Mouse (Mus musculus): ENCODE results near the gene Pm20d1. TPM values are rescaled to one million over a fixed set of nuclear protein-coding genes. Genes with fewer than 3 reads are reported as not detected.

Pm20d1 gene
- total and polyA plus RNA-seq, 3 experiments = not detected

DNA sequence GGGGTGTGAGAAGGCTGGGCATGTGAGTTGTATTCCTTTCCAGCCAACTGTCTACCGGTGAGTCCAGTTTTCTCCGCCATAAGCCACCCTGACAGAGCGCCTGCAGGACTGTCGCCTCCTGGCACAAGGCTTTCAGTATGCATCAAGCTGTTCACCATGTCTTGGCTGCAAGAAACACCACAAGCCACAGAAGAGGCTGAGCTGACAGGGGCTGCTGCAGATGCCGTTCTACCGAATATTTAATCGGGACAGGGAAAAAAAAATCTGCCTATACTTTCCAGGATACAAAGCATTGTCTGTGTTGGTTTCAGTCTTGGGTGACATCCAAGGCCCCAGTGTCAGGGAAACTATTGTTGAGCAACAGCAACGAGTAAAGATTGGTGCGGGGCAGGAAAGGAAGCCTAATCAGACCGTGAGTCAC lies 45.3 kb upstream of the Pm20d1 start:
- H3K79me2 ChIP-seq (ENCODE audit: control insufficient read depth, insufficient read depth, low read length, poor library complexity) = no peaks in the 10 kb centered on the region
- no peak overlapping the region for H3K9ac ChIP-seq (ENCODE audit: control insufficient read depth, low read depth, low read length, poor library complexity, severe bottlenecking)
- TF ChIP-seq CHD2 (IDR thresholded peaks at IDR 0.05; ENCODE audit: low read length) (no peak), ZNF384 (IDR thresholded peaks at IDR 0.05; ENCODE audit: low read depth, low read length) (no peak), USF1 (IDR thresholded peaks at IDR 0.05; ENCODE audit: low read depth, low read length) (no peak), MYC (IDR thresholded peaks at IDR 0.05; ENCODE audit: low read depth, low read length) (no peak), SIN3A (IDR thresholded peaks at IDR 0.05; ENCODE audit: low read length) (no peak), TCF12 (IDR thresholded peaks at IDR 0.05; ENCODE audit: low read depth, low read length) (no peak), MAX (IDR thresholded peaks at IDR 0.05; ENCODE audit: low read length) (no peak), RCOR1 (IDR thresholded peaks at IDR 0.05; ENCODE audit: low read depth, low read length) (no peak), ETS1 (IDR thresholded peaks at IDR 0.05; ENCODE audit: low read depth, low read length) (no peak), ZMIZ1 (IDR thresholded peaks at IDR 0.05; ENCODE audit: low read depth, low read length) (no peak), POLR2AphosphoS2 (IDR thresholded peaks at IDR 0.05; ENCODE audit: low read length) (no peak), BHLHE40 (IDR thresholded peaks at IDR 0.05; ENCODE audit: borderline replicate concordance, low read depth, low read length) (no peak), RAD21 (IDR thresholded peaks at IDR 0.05; ENCODE audit: low read depth, low read length) (no peak), NRF1 (IDR thresholded peaks at IDR 0.05; ENCODE audit: insufficient read depth, low read depth, low read length, poor library complexity, severe bottlenecking) (no peak), EP300 (IDR thresholded peaks at IDR 0.05; ENCODE audit: low read depth in 1 of 2, low read length in 2 of 2) (no peak), POLR2A (IDR thresholded peaks at IDR 0.05; ENCODE audit: control insufficient read depth in 1 of 2, insufficient read depth in 1 of 2, low read depth in 1 of 2, low read length in 2 of 2, poor library complexity in 1 of 2) (no peak), GABPA (IDR thresholded peaks at IDR 0.05; ENCODE audit: low read depth, low read length) (no peak), UBTF (IDR thresholded peaks at IDR 0.05; ENCODE audit: borderline replicate concordance, insufficient read depth, low read depth, low read length) (no peak), KAT2A (conservative IDR thresholded peaks at IDR 0.05; ENCODE audit: low read depth, low read length) (no peak)
- peaks cover 0 to 8% of the 10 kb centered on the region in 2 experiments; a peak in 2 of 4 replicates for H3K36me3 ChIP-seq (ENCODE audit: control insufficient read depth in 1 of 2, insufficient read depth in 2 of 2, low read length in 2 of 2)
- no peak overlapping the region for H3K4me3 ChIP-seq (ENCODE audit: control insufficient read depth in 1 of 2, insufficient read depth in 1 of 2, low read depth in 2 of 2, low read length in 2 of 2)
- no peaks in the 10 kb centered on the region for H3K9me3 ChIP-seq (replicated peaks; ENCODE audit: insufficient read depth, low read length)
- DNase-seq (ENCODE audit: low read depth, low spot score) = no peak
- H3K4me1 ChIP-seq (ENCODE audit: control insufficient read depth in 1 of 2, insufficient read depth in 2 of 2, low read length in 2 of 2) = peaks cover 0 to 15% of the 10 kb centered on the region in 2 experiments; a peak in 2 of 4 replicates
- peaks cover 3 to 11% of the 10 kb centered on the region in 2 experiments for H3K27me3 ChIP-seq (ENCODE audit: control insufficient read depth in 1 of 2, insufficient read depth in 2 of 2, low read length in 2 of 2)
- H3K27ac ChIP-seq (ENCODE audit: control insufficient read depth, low read depth, low read length) = no peak overlapping the region

DNA sequence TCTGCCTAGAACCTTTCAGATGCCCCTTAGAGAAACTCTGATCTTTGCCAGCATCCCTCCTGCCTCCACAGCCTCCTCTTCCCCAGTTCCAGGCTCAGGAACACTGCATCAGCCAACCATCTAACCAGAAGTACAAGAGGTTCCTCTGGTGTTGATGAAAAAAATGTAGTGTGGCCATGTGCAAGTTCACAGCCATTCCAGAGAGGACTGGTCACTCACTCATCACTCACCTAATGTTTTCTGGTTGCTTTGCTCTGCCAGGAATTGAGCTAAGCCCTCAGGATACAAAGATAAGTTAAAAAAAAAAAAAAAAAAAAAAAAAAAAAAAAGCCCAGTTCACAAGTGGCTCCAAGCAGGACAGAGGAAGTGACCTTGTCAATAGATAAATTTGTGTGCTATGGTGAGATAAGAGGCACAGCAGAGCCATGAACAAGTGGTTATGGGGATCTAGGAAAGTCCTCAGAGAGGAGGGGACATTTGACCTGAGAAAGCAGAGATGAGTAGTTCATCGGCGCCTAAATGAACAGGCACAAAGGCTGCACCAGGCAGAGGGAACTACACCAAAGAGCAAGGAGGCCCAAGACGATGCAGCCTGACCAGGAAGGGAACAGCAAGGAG lies 42.9 kb upstream of the Pm20d1 start:
- Histone ChIP-seq H3K27me3 (ENCODE audit: control insufficient read depth in 1 of 2, insufficient read depth in 2 of 2, low read length in 2 of 2) (peaks cover 1 to 7% of the 10 kb centered on the region in 2 experiments), H3K36me3 (ENCODE audit: control insufficient read depth in 1 of 2, insufficient read depth in 2 of 2, low read length in 2 of 2) (peaks cover 0 to 8% of the 10 kb centered on the region in 2 experiments; a peak in 2 of 4 replicates), H3K79me2 (ENCODE audit: control insufficient read depth, insufficient read depth, low read length, poor library complexity) (no peaks in the 10 kb centered on the region), H3K4me1 (ENCODE audit: control insufficient read depth in 1 of 2, insufficient read depth in 2 of 2, low read length in 2 of 2) (peaks cover 0 to 15% of the 10 kb centered on the region in 2 experiments; a peak in 2 of 4 replicates), H3K9me3 (replicated peaks; ENCODE audit: insufficient read depth, low read length) (no peaks in the 10 kb centered on the region), H3K27ac (ENCODE audit: control insufficient read depth, low read depth, low read length) (no peak overlapping the region), H3K4me3 (ENCODE audit: control insufficient read depth in 1 of 2, insufficient read depth in 1 of 2, low read depth in 2 of 2, low read length in 2 of 2) (no peak overlapping the region), H3K9ac (ENCODE audit: control insufficient read depth, low read depth, low read length, poor library complexity, severe bottlenecking) (no peak overlapping the region)
- peak; percentile 42 for DNase-seq (ENCODE audit: low read depth, low spot score)
- no peak for TF ChIP-seq MYC (IDR thresholded peaks at IDR 0.05; ENCODE audit: low read depth, low read length)
- TF ChIP-seq CHD1 (IDR thresholded peaks at IDR 0.05; ENCODE audit: low read depth, low read length) = no peak
- TF ChIP-seq MXI1 (IDR thresholded peaks at IDR 0.05; ENCODE audit: low read depth, low read length) = no peak
- no peak for TF ChIP-seq MAFK (IDR thresholded peaks at IDR 0.05; ENCODE audit: borderline replicate concordance, low read depth, low read length)
- TF ChIP-seq USF1 (IDR thresholded peaks at IDR 0.05; ENCODE audit: low read depth, low read length) = no peak
- TF ChIP-seq MAZ (IDR thresholded peaks at IDR 0.05; ENCODE audit: low read depth, low read length) = no peak
- TF ChIP-seq ELF1 (IDR thresholded peaks at IDR 0.05; ENCODE audit: low read depth, low read length) = no peak
- TF ChIP-seq ZMIZ1 (IDR thresholded peaks at IDR 0.05; ENCODE audit: low read depth, low read length) = no peak
- no peak for TF ChIP-seq MYB (IDR thresholded peaks at IDR 0.05; ENCODE audit: low read depth, low read length)
- no peak for TF ChIP-seq MAX (IDR thresholded peaks at IDR 0.05; ENCODE audit: low read length)
- TF ChIP-seq SMC3 (IDR thresholded peaks at IDR 0.05; ENCODE audit: low read depth, low read length) = no peak
- no peak for TF ChIP-seq BHLHE40 (IDR thresholded peaks at IDR 0.05; ENCODE audit: borderline replicate concordance, low read depth, low read length)
- TF ChIP-seq EP300 (IDR thresholded peaks at IDR 0.05; ENCODE audit: low read depth in 1 of 2, low read length in 2 of 2) = peak; percentile 52 to 58; a peak in 3 of 4 replicates
- TF ChIP-seq GABPA (IDR thresholded peaks at IDR 0.05; ENCODE audit: low read depth, low read length) = no peak
- TF ChIP-seq RCOR1 (IDR thresholded peaks at IDR 0.05; ENCODE audit: low read depth, low read length) = no peak; the same call in 1 of the 2 replicates
- TF ChIP-seq SIN3A (IDR thresholded peaks at IDR 0.05; ENCODE audit: low read length) = no peak
- TF ChIP-seq GATA1 (IDR thresholded peaks at IDR 0.05; ENCODE audit: low read depth, low read length) = peak; percentile 78
- peak; percentile 31; the same call in 1 of the 2 replicates for TF ChIP-seq TAL1 (IDR thresholded peaks at IDR 0.05; ENCODE audit: low read length)
- TF ChIP-seq JUND (IDR thresholded peaks at IDR 0.05; ENCODE audit: low read depth, low read length) = no peak
- TF ChIP-seq E2F4 (IDR thresholded peaks at IDR 0.05; ENCODE audit: borderline replicate concordance, low read depth, low read length) = no peak

Data from MEL (cell line).